Mouse (Mus musculus): ENCODE results near the gene Apoo.
A peak's percentile ranks its signal among the peaks of the same experiment; 100 is the strongest.
"Not testable (repeated sequence)": the region's sequence is repeated elsewhere in the genome, so short reads cannot be mapped to it uniquely, and the experiment has no call there.

The Apoo gene

DNA sequence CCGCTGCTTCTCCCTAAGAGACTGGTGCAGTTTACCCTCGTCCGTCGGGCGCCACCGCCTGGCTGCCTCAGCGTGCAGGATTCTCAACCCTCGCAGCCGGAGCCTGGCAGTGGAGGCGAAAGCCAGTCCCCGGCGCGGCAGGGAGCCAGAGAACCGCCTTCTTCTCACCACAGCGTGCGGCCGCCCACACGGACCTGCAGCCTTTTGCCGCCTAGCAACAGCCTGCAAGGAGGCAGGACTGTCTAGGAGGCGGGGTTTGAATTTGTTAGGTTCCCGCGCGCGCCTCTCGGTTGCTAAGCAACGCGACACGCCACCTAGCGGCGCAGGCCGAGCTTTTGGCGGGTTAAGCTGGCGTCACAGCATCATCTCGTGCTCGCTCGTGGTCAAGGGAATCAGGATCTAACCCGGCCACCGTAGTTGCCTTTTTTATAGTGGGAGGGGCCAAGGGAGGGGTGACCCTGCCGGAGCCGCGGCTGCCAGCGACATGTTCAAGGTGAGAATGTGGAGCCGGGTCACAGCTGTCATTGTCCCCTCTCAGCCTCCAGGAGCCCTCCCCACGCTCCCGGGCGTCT is at the start of gene Apoo, which contains the start of gene Fam90a1b:
Gene Apoo (plus strand): TSS at position 448 of the 572 bp plus-strand sequence.
Gene Fam90a1b (minus strand): TSS at position 108 of the 572 bp plus-strand sequence.
- DNase-seq: peak; percentile 95

DNA sequence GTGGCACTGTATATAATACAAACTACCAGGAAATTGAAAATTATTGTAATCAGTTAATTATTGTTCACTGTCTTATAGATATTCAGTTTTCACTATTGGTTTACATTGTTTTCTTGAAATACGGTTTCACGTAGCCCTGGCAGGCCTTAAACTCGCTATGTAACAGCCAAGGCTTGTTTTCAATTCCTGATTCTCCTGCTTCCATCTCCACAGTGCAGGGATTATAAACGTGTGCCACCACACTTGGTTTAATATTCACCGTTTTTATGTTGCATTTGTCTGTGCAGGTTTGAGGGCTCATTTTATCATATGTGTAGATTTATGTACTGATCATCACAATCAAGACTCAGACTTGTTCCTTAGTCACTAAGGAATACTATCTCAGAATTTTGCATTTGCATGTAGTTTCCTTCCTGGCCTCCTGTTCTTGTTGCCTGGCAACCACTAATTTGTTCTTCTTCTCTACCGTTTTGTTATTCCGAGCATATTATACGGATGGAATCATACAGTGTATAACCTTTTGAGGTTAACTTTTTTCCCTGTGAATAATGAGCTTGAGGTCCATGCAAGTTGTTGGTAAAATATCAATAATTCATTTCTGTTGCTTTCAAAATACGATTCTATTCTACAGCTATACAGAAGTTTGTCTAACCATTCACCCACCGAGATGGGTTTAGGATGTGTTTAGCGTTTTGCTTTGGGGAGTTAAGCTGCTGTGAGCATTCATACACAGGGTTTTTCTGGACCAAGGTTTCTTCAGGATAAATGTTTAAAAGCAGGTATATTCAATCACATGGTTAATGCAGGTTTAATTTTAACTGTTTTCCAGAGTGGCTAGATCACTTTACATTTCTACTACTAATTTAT is 45.6 kb upstream of the Apoo start:
- no peak for DNase-seq

DNA sequence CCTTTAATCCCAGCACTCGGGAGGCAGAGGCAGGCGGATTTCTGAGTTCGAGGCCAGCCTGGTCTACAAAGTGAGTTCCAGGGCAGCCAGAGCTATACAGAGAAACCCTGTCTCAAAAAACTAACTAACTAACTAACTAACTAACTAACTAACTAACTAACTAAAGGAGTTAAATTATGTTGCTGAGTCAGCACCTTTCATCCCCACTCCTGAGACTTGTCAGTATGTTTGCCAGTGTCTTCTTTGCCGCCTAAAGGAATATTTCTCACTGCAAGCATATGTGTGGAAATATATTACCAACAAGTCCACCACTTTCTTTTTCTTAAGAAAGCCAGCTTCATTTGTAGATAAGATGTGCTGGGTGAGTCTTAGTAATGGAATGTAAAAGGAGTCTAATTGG is 23.3 kb upstream of the Apoo start:
- DNase-seq: not testable (repeated sequence)

DNA sequence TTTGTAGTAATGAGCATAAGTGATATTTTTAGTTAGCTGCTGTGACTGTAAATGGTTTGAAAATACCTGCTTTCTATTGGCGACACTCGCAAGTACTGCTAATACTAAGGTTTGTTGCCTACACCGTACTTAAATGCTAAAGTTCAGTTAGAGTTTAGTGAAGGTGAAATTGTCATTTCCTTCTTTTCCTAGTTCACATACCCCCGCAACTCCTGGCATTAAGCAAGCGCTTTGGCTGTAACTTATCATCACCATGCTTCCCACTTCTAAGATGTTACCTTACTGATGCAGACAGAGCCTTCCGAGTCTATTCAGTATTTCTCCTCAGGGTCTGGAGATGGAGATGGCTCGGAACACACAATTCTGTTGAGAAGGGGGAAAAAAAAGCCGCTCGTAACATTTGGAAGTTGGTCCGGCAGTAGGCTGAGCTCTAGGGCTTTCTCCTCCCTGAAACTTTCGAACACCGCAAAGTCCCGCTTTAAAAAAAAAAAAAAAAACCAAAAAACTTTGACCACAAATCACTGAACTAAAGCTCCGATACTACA is 1.5 kb upstream of the Apoo start:
- peak; percentile 11 for DNase-seq

DNA sequence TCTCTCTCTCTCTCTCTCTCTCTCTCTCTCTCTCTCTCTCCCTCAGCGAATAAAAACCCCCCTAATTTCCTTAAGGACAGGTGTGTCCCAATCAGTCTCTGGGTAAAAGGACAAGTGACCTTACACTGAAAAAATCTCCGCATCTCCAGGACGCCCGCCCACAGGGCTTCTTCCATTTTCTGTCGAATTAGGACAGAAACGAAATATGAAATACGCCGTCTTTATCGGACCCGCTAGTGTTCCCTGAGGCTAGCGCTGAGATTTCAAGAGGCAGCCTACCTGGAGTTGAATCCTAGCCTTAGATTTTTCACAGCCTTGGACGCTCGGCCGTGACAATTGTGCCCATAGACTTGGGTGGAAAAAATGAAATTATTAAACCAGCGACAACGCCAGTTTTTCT is 888 bp upstream of the Apoo start:
- DNase-seq: peak; percentile 19

DNA sequence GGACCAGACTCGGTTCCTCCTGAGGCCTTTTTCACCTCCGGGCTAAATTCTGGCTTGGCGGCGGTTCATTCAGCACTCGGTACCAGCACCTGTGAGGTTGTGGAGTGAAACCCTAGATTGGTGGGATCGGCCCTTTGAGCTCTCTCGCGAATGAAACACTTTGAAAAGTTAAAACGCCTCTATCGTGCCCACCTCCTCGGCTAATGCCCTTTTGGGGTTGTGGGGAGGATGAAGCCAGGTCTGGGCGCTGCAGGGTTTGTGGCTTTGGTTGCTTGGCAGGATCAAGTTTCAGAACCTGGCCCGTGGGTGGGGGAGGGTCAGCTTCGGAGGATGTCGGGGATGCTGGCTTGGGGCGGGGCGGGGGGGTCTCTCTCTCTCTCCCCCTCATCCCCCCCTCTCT is 331 bp downstream of the Apoo start:
- DNase-seq: no peak

DNA sequence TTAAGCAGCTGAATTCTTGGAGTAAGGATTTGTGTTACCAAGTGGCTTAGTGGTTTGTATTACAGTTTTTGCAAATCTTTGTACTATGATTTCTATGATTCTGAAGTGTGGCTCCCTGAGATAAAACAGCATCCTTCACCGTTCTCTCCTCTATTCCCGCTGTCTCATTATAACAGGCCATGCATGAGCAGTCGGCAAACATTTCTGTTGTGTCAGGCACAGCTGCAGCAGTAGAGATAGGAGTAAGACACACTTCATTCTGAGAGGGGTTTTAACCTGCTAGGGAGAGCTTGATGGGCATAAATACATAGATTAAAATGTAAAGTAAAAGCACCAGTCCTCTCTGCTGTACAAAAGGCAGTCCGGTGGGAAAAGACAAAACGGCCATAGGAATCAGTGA is 11.8 kb downstream of the Apoo start:
- DNase-seq: no peak

DNA sequence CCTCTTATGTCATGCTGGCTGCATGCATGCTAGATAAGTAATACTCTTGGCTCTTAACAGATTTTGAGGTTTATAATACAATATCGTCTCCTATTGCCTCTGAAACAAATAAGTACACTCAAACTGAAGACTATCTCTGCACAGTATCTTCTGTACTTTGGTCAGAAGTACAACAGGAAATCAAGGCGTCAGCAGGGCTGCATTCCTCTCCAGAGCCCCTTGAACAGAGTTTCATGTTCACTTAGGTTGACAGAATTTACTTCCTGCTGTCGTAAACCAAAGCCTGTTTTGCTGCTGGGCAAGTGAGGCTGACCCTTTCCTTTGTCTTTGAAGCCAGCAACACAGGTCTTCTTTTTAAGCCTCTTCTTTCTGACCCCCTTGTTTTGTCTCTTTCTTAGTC is 42.1 kb downstream of the Apoo start:
- DNase-seq: no peak

DNA sequence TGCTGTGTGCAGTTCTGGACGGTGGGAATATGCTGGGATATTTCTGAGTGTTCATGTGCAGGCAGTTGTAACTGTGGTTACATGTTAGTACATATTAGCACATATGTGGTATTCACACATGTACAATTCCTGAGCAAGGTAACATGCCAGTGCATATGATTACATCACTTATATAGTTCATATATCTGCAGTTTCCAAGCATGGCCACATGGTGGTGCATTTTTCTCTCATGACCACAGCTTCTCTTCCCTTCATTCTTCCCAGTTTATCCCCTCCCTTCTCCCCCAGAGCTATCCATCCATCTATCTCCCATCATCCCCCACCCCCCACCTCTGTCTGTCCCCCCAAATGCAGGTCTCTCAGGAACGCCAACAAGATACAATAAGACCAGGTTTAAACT is 53.3 kb downstream of the Apoo start:
- no peak for DNase-seq

DNA sequence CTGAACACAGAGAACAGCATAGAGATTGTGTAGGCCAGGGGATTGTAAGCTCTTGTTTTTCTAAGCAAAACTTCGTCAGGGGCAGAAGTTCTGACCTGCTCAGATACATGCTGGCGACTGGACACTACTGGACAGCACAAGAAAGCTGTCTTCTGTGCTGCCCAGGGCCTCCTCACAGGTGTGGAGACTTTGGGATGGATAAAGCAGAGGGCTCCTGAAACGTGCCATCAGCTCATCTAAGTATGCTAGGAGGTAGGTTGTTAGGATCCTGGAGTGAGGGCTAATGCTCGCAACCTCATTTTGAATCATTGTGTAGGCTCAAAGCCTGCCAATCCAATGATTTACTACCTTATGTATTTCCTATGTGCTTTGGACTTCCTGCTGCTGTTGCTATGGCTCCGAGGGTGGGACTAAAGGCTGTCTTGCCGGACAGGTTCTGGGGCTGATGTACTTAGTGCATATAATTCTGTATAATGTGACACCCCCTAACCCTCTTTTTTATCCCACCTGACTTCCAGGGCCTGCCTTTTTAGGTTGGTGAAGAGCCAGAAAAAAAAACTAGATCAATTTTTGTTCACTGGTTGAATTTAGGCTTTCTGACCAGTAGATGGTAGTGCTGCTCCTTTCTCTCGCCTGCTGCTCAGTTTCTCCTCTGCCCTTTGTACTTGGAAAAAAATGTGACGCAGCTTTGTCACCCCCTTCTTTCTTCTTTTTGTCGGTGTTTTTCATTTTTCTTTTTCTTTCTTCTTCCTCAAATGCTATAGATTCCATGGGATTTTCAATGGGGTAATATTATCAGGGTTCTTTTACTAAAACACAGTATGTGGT is 64.8 kb downstream of the Apoo start:
- no peak for DNase-seq

DNA sequence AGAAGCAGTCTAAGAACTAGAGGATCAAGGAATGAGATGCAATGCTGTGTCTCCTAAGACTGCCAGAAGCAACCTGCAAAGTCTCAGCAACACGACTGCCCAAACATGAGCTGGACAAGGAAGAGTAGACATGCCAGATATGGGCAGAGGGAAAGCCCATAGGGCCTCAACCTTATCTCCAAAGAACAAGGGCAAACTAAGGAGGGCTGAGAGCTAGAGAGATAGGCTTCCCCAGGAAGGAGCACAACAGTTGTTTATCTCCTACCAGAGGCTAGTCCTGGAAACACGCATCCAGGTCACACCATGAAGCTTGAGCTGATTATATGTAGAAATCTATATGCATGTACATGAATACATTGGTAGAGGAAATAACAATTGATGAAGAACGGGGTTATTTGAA is 78.5 kb downstream of the Apoo start:
- DNase-seq: not testable (repeated sequence)

DNA sequence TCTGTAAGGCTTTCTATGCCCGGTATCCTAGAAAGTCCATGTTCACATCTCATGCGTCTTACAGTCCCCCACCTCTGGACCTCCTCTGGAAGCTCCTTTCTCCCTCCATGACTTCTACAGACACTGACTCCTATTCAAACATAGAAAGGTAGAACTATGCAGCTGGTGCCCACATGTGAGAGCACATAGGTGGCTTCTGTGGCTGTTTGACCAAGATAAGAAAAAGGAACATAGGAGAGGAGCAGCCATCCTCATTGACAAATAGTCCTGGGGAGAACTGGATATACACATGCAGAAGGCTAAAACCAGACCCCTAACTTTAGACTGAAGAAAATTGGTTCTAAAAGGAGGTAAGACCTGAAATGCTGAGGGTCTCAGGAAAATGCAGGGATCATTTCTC is 79.1 kb downstream of the Apoo start:
- DNase-seq: not testable (repeated sequence)

DNA sequence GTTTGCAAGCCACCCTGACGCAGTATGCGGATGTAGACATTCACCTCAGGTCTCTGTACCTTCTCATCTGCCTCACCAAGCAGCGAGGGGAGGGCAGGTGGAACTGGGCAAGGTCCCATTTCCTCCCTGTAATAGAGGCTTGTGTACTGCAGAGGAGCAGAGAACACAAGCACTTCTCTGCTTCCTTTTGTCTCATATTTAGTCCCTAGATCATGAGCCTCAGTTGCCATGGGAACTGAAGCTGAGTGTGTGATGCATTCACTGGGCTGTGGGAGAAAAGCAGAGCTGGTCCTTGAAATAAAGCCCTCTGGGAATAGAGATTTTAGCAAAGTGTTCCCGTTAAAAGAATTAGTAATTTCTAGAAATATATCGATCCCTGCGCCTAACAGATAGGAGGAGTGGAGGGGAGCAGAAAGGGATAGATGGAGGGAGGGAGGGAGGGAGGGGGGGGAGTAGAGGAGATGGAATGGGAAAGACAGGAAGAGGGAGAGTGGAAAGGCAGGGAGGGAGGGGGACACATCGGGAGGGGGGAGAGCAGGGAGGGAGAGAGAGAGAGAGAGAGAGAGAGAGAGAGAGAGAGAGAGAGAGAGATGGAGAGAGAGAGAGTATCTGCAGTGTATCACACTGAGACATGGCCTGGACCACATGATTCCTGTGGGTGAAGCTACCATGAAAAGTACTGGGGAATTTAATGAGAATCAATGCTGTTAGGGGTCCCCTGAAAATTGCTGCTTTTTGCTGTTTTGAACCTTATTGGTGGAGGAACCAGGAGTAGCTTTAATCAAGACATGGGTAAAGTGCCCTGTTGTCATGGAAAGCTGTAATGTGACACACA is 83.3 kb downstream of the Apoo start:
- DNase-seq: not testable (repeated sequence)

DNA sequence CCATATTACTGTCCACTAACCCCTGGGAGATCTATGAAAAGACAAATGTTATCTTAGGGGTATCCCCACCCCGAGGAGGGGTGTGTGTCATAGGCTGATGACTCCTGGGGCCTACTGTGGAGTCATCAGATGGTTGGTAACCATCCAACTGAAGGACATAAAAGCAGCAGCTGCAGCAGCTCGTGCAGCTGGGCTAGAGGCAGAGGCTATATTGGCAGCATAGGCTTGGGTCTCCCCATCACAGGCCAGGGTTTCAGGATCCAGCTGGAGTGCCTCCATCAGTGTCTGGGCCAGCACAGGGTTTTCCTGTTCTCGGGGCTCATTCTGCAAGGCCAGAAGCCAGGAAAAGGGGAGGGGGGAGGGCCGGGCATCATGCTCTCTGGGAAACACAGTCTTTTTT is 92.4 kb downstream of the Apoo start:
- no peak for DNase-seq

DNA sequence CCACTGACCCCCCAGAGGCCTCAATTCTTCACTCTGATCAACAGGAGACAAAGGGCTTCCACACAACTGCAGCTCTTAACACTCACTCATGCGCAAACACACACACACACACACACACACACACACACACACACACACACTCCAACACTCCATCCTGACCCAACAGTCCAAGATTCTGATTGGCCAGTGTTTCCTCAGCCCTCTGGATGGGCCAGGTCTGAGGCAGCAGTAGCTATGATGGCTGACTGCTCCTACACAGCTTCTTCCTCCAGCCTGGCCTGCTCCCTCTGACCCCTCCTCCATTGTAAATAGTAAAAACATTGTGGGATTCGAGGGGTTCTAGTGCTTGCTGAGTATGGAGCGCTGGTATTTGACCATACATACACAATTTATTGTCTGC is 94.6 kb downstream of the Apoo start:
- DNase-seq: not testable (repeated sequence)

DNA sequence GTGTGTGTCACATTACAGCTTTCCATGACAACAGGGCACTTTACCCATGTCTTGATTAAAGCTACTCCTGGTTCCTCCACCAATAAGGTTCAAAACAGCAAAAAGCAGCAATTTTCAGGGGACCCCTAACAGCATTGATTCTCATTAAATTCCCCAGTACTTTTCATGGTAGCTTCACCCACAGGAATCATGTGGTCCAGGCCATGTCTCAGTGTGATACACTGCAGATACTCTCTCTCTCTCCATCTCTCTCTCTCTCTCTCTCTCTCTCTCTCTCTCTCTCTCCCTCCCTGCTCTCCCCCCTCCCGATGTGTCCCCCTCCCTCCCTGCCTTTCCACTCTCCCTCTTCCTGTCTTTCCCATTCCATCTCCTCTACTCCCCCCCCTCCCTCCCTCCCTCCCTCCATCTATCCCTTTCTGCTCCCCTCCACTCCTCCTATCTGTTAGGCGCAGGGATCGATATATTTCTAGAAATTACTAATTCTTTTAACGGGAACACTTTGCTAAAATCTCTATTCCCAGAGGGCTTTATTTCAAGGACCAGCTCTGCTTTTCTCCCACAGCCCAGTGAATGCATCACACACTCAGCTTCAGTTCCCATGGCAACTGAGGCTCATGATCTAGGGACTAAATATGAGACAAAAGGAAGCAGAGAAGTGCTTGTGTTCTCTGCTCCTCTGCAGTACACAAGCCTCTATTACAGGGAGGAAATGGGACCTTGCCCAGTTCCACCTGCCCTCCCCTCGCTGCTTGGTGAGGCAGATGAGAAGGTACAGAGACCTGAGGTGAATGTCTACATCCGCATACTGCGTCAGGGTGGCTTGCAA is 95.9 kb downstream of the Apoo start:
- DNase-seq: not testable (repeated sequence)
